Mouse (Mus musculus) olfactory bulb, adult 2 months (tissue): ENCODE measurements around the gene Ptprb. TPM values are rescaled to one million over a fixed set of nuclear protein-coding genes. Genes with fewer than 3 reads are reported as not detected.

Experiments used
- H3K27ac ChIP-seq: fragments of 200-500 bp; 2 replicates; pipeline ENCODE4 v1.5.1; 2012; ENCODE audit warnings: low read depth, low read length; ENCODE audit not compliant: insufficient read depth
- H3K4me1 ChIP-seq: fragments of 200-500 bp; 2 replicates; pipeline ENCODE4 v1.6.1; 2012; ENCODE audit warnings: low read length; ENCODE audit not compliant: control insufficient read depth, insufficient read depth
- H3K4me3 ChIP-seq: fragments of 200-500 bp; 2 replicates; pipeline ENCODE4 v1.5.1; 2012; ENCODE audit warnings: mild to moderate bottlenecking, low read depth, low read length, moderate library complexity; ENCODE audit not compliant: insufficient read depth
- CTCF ChIP-seq: fragments of 200-500 bp; IDR thresholded peaks from 2 replicates; pipeline ENCODE4 v1.5.1; 2012; ENCODE audit warnings: low read depth, mild to moderate bottlenecking, low read length, moderate library complexity; ENCODE audit not compliant: insufficient read depth
- POLR2A ChIP-seq: fragments of 200-500 bp; IDR thresholded peaks from 2 replicates; pipeline ENCODE4 v1.6.1; 2012; ENCODE audit warnings: mild to moderate bottlenecking, low read depth, low read length, moderate library complexity; ENCODE audit not compliant: insufficient read depth
- whole genome bisulfite sequencing: fragments of 180-500 bp; shearing (Covaris S2); methylation state at CpG from one replicate; pipeline ENCODE4 v1.1.7; 2018; 5-methylcytosine and 5-hydroxymethylcytosine counted together
- polyA plus RNA-seq: library from polyadenylated mRNA; stranded (reverse); fragments of >200 nt; gene quantifications from 2 replicates; pipeline ENCODE4 v1.2.4, GENCODE M21; 2012; ENCODE audit warnings: low replicate concordance; ENCODE audit not compliant: missing spikeins, insufficient read depth, insufficient read length

Gene Ptprb
- not detected in 2 replicates for polyA plus RNA-seq

DNA sequence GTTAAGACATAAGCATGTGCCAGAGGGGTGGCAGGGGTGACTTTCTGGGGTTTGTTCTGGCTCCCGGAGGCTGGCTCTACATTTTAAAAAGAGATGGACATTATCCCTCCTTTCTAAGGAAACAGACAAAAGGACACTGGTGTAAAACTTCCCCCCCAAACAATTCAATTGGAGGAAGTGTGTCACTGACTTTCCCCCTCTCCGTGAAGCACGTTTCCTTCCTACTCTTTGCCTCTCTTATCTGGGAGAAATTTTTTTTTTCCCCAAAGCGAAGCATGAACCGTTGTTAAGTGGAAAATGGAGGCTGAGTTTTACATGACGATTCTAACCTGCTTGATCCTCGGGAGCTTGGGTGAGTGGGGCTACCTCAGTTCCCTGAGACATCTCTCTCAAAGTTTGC lies at the start of gene Ptprb:
Gene Ptprb (plus strand): TSS at position 244 of the 400 bp plus-strand sequence.
- Histone ChIP-seq H3K27ac (no peak within 1 kb of the TSS), H3K4me1 (no peaks in the 10 kb centered on the region), H3K4me3 (no peak within 1 kb of the TSS)
- WGBS = 80% methylated on average over 7 of the region's 7 CpGs
- TF ChIP-seq CTCF (no peak), POLR2A (no peak)

DNA sequence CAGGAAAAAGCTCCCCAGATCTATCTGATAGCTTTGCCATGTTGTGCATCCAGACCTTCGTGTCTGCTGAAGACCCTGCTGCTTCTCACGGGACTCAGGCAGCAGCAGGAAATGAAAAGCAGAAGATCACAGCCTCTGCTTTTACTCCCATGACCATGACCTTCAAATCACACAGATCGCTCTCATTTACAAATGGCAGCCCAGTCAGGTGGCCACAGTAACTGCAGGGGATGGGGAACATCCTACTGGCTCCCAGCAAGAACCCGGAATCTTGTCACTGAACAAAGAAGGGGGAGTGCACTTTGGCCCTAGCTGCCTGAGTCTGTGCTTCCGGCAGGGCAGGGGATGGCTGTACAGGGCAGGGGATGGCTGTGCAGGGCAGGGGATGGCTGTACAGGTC lies 40.0 kb upstream of the Ptprb start:
- H3K4me1 ChIP-seq = no peaks in the 10 kb centered on the region
- TF ChIP-seq CTCF (no peak), POLR2A (no peak)
- WGBS = 72% methylated on average over 5 of the region's 5 CpGs

DNA sequence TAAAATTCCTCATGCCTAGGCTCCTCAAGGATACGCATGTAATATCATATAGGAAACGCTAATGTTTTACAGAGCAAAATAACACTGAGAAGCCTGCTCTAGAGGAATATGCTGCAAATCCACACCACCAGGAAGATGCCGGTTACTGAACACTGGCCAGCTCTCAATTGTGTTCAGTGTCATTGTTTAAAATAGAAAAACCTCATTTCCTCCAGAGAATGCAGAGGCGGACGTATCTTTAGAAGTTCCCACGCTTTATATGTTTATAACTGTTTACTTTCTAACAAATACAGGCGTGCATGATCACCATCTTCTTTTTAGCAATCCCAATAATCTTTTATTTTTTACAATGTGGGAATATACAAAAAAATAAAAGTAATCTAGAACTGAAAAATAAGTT lies 33.1 kb upstream of the Ptprb start:
- no peak for TF ChIP-seq CTCF
- TF ChIP-seq POLR2A = no peak
- no peak overlapping the region for H3K27ac ChIP-seq
- 47% methylated on average over 7 of the region's 7 CpGs for WGBS
- no peaks in the 10 kb centered on the region for H3K4me1 ChIP-seq
- H3K4me3 ChIP-seq = no peak overlapping the region

More for the DNA sequence above, 40.0 kb upstream of the Ptprb start:
- H3K27ac ChIP-seq = no peak overlapping the region
- no peak overlapping the region for H3K4me3 ChIP-seq

DNA sequence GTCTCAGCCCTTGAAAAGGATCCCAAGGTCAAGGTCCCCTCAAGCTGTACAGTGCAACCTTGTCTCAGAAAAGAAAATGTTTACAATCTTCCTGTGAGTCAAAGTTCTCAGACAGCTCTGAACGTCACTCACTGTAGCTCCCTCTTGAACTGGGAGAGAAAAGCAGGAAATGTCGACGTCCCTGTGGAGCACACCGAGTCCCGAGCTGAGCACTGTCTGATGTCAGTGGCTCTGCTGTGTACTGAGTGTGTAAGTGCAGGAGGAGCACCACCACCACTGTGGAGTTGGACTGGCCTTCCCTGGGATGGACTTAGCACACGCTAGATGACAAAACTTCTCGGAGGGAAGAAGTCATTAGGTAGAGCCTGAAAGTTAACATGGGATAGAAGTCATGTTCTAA lies 31.9 kb upstream of the Ptprb start:
- TF ChIP-seq CTCF (no peak), POLR2A (no peak)
- WGBS = 76% methylated on average over 7 of the region's 7 CpGs

GRCm38 (mm10) chr10:116245632-116246031 lies 29.7 kb upstream of the Ptprb start:
- TF ChIP-seq CTCF = no peak
- TF ChIP-seq POLR2A = no peak
- 73% methylated on average over 2 of the region's 2 CpGs for WGBS
- no peak overlapping the region for H3K4me3 ChIP-seq
- H3K27ac ChIP-seq = no peak overlapping the region
- H3K4me1 ChIP-seq = no peaks in the 10 kb centered on the region

More for the DNA sequence above, 31.9 kb upstream of the Ptprb start:
- Histone ChIP-seq H3K27ac (no peak overlapping the region), H3K4me3 (no peak overlapping the region), H3K4me1 (no peaks in the 10 kb centered on the region)

- peaks cover 2% of the 10 kb centered on the region; the same call in 1 of the 2 replicates for H3K4me1 ChIP-seq
- 70% methylated on average over 7 of the region's 7 CpGs for WGBS
- H3K27ac ChIP-seq = no peak overlapping the region
- no peak for TF ChIP-seq POLR2A
- TF ChIP-seq CTCF = no peak
- no peak overlapping the region for H3K4me3 ChIP-seq
These were observed 22.7 kb upstream of the Ptprb start for GRCm38 (mm10) chr10:116252668-116253067.

GRCm38 (mm10) chr10:116253972-116254371 lies 21.4 kb upstream of the Ptprb start:
- Histone ChIP-seq H3K4me3 (no peak overlapping the region), H3K27ac (no peak overlapping the region), H3K4me1 (peaks cover 7% of the 10 kb centered on the region; the same call in 1 of the 2 replicates)
- 84% methylated on average over 6 of the region's 6 CpGs for WGBS
- TF ChIP-seq CTCF = no peak
- TF ChIP-seq POLR2A = no peak

DNA sequence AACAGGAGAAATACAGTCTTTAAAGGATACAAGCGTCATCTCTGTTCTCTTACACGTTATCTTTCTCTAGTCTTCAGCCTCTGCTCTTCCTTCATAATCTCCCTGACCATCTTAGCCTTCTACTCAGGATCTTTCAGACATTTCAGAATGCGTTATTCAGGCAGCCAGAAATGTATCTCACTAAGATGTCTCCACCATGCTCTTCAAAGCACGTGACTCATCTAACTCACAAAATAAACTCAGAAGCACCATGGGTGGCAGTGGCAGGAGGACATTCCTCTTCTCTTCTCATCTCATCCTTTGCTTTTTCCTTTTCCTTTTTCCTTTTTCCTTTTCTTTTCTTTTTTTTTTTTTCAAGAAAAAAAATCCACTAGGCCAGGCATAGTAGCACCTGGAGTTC lies 16.0 kb upstream of the Ptprb start:
- Histone ChIP-seq H3K27ac (0 out of 2 replicates have a peak overlapping the region, but pooled peaks have one; percentile 21), H3K4me3 (no peak overlapping the region), H3K4me1 (peaks cover 22% of the 10 kb centered on the region)
- WGBS = 68% methylated on average over 4 of the region's 4 CpGs
- no peak for TF ChIP-seq POLR2A
- no peak for TF ChIP-seq CTCF

GRCm38 (mm10) chr10:116260658-116261433 lies 14.5 kb upstream of the Ptprb start:
- Histone ChIP-seq H3K27ac (peak overlapping the region; percentile 99), H3K4me1 (peaks cover 26% of the 10 kb centered on the region), H3K4me3 (no peak overlapping the region)
- no peak for TF ChIP-seq CTCF
- no peak for TF ChIP-seq POLR2A
- WGBS = 28% methylated on average over 13 of the region's 13 CpGs

DNA sequence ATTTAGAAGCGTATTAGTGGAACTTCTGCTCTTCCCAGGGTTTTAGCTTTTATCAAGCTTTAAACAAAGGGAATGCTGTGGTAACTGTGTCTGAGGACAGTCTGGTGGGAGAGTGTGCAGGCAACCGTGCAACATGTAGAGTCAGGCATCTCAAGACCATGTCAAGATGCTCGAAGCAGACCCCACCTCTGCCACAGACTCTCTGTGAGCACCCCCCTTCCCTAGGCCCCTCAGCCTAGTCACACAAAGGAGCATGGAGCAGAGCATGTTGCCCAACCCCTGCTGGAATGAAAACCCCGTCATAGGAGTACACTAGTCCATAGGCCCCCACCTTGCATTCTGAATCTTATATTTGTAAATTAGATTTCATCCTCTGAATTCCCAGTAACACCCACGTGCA lies 13.8 kb upstream of the Ptprb start:
- whole genome bisulfite sequencing = 26% methylated on average over 5 of the region's 5 CpGs
- Histone ChIP-seq H3K27ac (peak overlapping the region; percentile 95), H3K4me1 (peaks cover 29% of the 10 kb centered on the region), H3K4me3 (no peak overlapping the region)
- TF ChIP-seq POLR2A (no peak), CTCF (no peak)
